Mouse (Mus musculus): ENCODE data around the gene Zfp507.

The Zfp507 gene

GRCm38 (mm10) chr7:35782252-35782651, 20.6 kb downstream of the Zfp507 start:
- no peak for DNase-seq (ENCODE audit: low read depth)

DNA sequence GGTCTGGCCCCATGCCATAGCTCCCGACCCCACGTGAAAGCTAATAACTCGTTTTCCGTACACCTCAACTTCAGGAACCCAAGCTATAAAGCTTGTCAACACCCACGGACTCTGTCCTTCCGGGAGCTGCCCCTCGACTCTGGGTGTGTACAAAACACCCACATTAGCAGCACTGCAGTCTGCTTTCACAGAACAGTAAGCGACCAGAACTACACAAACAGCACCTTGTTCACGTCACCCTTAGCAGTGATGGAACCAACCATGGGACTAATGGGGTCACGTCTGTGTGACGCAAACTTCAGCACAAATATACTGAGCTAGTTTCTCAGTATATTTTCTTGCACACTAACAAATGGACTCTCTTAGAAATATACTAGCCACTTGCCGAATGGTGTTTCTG, 28.7 kb downstream of the Zfp507 start:
- no peak for DNase-seq (ENCODE audit: low read depth)

- DNase-seq (ENCODE audit: low read depth) = no peak
These were observed 30.5 kb downstream of the Zfp507 start for GRCm38 (mm10) chr7:35772347-35772746.

DNA sequence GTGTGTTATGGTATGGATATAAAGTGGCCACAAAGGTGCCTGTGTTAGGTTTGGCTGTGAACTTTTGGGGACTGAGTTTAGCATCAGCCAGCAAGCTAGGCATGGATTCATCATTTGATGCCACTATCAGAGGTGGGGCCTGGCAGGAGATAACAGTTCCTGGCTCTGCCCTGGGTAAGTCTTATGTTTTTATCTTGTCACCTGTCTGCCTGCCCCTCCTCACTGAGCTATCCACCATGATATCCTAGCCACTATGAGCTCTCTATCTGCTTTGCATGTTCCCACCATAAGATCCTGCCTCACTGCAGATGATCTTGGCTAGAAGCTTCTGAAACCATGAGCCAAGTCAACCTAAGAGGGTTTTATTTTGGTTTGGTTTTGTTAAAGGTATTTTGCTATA, 31.7 kb downstream of the Zfp507 start:
- DNase-seq (ENCODE audit: low read depth) = no peak

DNA sequence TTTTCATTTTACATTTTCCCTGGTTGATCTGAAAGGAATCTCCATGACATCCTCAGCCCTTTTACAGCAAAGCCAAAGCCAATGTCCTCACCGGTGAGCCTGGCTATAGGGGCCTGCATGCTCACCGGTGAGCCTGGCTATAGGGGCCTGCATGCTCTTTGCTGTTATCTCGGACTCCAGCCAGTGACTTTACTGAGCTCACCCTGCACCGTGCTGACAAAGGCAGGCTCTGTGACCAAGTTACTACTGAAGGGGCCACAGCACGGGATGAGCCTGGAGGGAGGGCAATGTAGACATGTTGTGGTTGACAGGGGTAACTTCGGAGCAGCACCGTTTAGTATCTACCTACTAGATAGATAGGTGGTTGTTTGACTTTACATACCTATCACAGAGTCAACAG, 32.7 kb downstream of the Zfp507 start:
- DNase-seq (ENCODE audit: low read depth) = no peak

DNA sequence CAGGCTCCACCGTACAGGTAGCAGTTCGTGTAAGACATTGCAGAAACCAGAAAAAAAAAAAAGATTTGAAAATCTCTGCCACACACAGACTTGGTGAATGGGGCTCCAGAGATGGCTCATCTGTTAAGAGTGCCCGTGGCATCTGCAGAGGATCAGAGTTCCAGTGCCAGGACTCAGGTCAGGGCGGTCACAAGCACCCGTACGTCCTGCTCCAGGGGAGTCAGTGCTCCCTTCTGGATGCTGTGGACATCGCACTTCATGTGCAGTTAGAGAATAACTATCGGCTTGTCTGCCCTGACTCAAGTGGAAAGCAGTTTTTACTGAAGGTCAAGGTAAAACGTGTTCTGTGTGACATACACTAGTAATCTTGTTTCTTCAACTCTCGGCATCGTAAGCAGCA, 38.3 kb downstream of the Zfp507 start:
- no peak for DNase-seq (ENCODE audit: low read depth)

GRCm38 (mm10) chr7:35761801-35762200, 41.0 kb downstream of the Zfp507 start:
- DNase-seq (ENCODE audit: low read depth) = no peak

DNA sequence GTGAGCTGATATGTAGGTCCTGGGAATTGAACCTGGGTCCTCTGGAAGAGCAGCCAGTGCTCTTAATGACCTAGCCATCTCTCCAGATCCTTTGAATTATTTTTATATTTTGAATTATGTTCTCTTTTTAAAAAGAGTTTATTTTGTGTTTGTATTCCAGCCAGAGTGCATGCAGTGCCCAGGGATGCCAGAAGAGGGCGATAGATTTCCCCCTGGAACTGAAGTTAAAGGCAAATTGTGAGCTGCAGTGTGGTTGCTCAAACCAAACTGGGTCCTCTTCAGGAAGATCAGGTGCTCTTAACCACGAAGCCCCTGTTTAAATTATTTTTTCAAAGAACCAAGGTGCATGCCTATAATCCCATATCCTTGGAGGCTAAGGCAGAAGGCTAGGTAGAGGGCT, 43.2 kb downstream of the Zfp507 start:
- no peak for DNase-seq (ENCODE audit: low read depth)

DNA sequence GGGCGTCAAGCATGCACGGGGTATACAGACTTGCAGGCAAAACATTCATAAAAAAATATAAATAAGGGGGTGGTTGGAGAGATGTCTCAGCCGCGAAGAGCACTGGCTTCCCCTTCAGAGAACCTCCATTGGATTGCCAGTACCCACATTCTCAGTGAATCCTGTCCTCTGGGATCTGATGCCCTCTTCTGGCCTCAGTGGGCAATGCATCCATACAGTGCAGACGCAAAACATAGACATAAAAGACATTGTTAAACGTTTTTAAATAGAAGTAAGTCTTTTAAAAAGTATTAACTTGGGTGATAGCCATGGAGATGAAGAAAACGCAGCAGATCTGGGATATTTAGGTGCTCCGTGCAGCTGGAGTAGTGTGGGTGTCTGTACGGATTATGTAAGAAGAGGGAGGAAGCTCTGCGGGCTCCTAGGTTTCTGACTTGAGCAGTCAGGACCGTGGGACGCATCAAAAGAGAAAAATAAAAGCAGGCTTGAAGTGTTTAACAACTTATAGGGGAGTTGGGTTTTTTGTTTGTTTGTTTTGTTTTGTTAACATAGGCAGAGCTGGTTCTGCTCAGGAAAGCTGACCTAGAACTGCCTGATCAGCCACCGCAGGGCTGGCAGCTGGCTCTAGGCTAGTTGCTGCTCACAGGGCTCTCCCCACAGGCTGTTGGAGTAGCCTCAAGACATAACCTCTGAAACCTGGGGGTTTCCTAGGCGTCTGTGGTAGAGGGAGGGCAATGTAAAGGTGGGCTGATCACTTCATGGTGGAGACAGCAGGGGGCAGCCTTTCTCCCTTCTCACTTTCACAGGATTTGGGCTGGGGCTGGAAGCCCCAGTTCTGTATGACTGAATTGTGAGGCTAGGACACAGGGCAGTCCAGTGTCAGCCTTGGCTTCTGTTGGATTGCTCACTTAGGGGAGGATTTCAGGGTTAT, 46.0 kb downstream of the Zfp507 start:
- no peak for DNase-seq (ENCODE audit: low read depth)

- DNase-seq (ENCODE audit: low read depth) = no peak
These were observed 48.0 kb downstream of the Zfp507 start for GRCm38 (mm10) chr7:35754886-35755168.

DNA sequence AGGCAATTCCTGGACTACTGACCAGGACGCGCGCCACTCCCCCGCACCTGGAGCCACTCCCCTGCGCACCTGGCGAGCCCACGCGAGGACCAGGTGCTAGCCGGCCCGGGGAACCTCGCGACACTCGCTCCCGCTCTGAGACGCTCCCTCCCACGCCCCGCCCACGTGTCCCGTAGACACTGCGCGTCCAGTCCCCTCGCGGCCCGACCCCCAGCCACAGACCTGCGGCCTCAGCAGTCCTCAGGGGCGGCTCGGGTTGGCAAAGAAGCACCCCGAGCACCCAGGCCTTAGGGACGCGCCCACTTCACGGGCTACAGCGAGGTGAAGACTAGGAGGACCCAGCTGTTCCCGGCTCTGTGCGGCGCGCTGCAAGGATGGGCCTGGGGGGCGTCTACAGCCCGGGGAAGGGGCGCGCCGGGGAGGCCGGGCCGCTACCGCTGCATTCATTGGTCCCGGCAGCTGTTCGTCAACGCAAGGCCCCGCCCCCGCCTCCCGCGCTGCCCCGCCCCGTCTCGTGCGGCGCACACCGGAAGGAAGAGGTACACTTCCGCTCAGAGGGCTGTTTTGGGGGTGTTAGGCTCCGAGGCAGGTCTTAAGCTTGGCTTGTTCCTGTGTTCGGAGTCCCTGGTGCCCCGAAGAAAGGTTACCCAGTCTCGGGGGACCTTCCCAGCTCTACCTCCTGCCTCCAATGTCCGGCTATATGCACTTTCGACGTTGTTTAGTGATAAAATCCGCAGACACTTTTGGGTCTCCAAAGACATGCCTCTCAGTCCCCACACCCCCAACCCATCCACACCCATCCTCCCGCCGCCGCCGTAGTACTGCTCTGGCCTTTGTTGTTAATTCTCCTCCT, 48.5 kb downstream of the Zfp507 start, which contains the start of gene Dpy19l3:
Gene Dpy19l3 (minus strand): TSS at position 422 of the 853 bp plus-strand sequence.
- DNase-seq (ENCODE audit: low read depth) = peak; percentile 62

GRCm38 (mm10) chr7:35753319-35754032, 49.3 kb downstream of the Zfp507 start:
- no peak for DNase-seq (ENCODE audit: low read depth)

GRCm38 (mm10) chr7:35750873-35751272, 51.9 kb downstream of the Zfp507 start:
- no peak for DNase-seq (ENCODE audit: low read depth)

GRCm38 (mm10) chr7:35747397-35747964, 55.3 kb downstream of the Zfp507 start:
- DNase-seq (ENCODE audit: low read depth) = no peak

GRCm38 (mm10) chr7:35746686-35747396, 56.0 kb downstream of the Zfp507 start:
- no peak for DNase-seq (ENCODE audit: low read depth)

DNA sequence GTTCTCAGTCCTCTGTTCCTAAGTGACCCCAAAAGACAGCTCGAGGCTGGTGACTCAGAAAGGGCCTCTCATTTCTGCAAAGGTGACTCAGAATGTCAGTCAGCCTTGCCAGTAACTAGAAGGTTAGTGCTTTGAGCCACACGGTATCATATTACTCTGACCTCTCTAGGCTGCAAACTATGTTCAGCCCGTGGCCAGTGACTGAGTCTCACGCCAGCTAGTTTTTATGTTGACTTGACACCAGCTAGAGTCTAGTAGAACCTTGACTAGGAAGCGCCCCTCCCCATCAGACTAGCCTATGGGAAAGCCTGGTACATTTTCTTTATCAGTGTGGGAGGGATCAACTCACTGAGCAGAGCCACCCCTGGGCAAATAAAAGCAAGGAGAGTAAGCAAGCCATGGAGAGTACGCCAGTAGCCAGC, 57.5 kb downstream of the Zfp507 start:
- no peak for DNase-seq (ENCODE audit: low read depth)

GRCm38 (mm10) chr7:35744771-35745170, 58.0 kb downstream of the Zfp507 start:
- DNase-seq (ENCODE audit: low read depth) = no peak

GRCm38 (mm10) chr7:35742310-35742709, 60.5 kb downstream of the Zfp507 start:
- DNase-seq (ENCODE audit: low read depth) = no peak

DNA sequence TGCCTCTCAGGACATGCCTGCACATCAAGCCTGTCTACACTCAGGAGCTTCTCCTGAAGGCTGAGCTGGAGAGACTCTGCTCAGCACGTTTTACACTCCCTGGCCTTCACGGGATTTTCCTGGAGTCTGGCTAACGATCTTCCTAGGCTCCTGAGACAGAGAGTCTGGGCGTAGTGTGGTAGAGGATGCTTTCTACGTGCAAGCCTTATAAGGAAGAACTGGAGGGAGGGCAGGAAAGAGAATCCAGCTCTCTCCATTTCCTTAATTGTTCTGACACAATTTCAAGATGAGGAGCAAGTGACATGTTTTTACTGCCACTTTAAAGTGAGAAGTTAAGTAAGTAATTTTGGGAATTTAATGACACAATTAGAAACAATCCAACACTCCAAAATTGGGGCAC, 60.9 kb downstream of the Zfp507 start:
- DNase-seq (ENCODE audit: low read depth) = no peak

DNA sequence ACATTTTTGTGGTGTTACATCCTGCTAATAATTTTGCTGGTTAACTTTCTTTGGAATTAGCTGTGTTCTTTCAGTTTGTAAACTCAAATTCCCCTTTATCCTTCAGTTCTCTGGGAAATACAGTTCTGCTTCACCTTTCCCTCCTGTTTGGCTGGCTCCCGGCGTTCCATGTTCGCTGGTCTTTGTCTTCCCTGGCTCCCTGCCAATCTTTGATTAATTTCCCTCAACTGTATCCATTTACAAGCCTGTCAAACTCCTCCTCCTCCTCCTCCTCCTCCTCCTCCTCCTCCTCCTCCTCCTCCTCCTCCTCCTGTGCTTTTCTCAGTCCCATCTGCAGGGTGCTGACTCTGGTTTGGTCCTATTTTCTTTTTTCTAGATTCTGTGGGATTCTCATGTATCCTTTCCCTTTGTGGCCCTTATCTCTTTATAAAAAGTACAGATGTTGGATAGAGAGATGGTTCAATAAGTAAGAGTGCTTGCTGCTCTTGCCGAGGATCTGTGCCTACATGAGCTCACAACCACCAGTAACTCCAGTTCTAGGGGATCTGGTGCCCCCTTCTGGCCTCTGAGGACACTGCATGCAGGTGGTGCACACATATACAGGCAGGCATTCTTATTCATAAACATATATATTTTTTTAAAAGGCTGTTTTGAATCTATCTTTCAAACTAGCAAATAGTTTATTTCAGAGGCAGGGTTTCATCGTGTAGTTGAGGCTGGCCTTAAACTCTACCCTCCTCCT, 62.1 kb downstream of the Zfp507 start:
- peak; percentile 35 for DNase-seq (ENCODE audit: low read depth)

GRCm38 (mm10) chr7:35738871-35739270, 63.9 kb downstream of the Zfp507 start:
- DNase-seq (ENCODE audit: low read depth) = no peak
